ENCODE assay signal across 9 mouse cellular contexts in genomic region chr11:100713174-100713573, GRCm38 (mm10). TPM values are rescaled to one million over a fixed set of nuclear protein-coding genes. Genes with fewer than 3 reads are reported as not detected.
DNase-seq lines count a peak whose midpoint lies in the region; ATAC-seq and TF ChIP-seq lines count a peak whose summit lies in the region.
"Had no signal": no experiment of that assay in that cellular context is flagged by ENCODE, and none has a peak within 500 bp of the region (broad histone marks: within the 10 kb centered on the region; RNA-seq: fewer than 3 reads in every experiment).

No protein-coding gene starts in this region.

- peak overlapping the region; percentile 97 for H3K4me2 ChIP-seq in liver, embryonic 13.5 days

- H3K9ac ChIP-seq in heart, adult 2 months (ENCODE audit: low read depth, low read length) = peak overlapping the region; percentile 63
- H3K9ac ChIP-seq in liver, embryonic 13.5 days = peak overlapping the region; percentile 72

- peaks cover 7% of the 10 kb centered on the region for H3K4me1 ChIP-seq in heart, adult 2 months (ENCODE audit: control insufficient read depth, insufficient read depth, low read length)
- peaks cover 22% of the 10 kb centered on the region for H3K4me1 ChIP-seq in thymus, adult 2 months (replicated peaks; ENCODE audit: control insufficient read depth, insufficient read depth, low read length)
- peaks cover 52% of the 10 kb centered on the region for H3K4me1 ChIP-seq in liver, embryonic 13.5 days (replicated peaks)

- no peaks in the 10 kb centered on the region for H3K79me2 ChIP-seq in heart, adult 2 months (replicated peaks; ENCODE audit: control insufficient read depth, insufficient read depth, low read length)

- no peak for ATAC-seq in liver, embryonic 13.5 days (ENCODE audit: low read depth)
- no peak for ATAC-seq in megakaryocyte-erythroid progenitor cell, adult 5-6 weeks (replicated peaks; ENCODE audit: low FRiP score, low TSS enrichment, poor library complexity, severe bottlenecking)

- no peak for TF ChIP-seq POLR2A in heart, adult 2 months (IDR thresholded peaks at IDR 0.05; ENCODE audit: insufficient read depth, low read depth, low read length)
- TF ChIP-seq POLR2A in thymus, adult 2 months (IDR thresholded peaks at IDR 0.05; ENCODE audit: control insufficient read depth, extremely low read depth, insufficient read depth, low read length, poor library complexity) = no peak

- intact Hi-C loops in heart, adult 2 months (cut with DNase I) = loop anchor here (10.0 kb wide), 1 partner anchor 462 kb away; the partner anchor contains the start of genes Ccr10, Cntnap1 and Plekhh3

- no peak for DNase-seq in heart, adult 2 months
- no peak for DNase-seq in heart, adult 8-10 months (ENCODE audit: low spot score)
- no peak for DNase-seq in thymus, adult 2 months
- no peak for DNase-seq in thymus, postnatal 0 days (ENCODE audit: low spot score)
- no peak for DNase-seq in liver, embryonic 13.5 days
- no peak for DNase-seq in adrenal gland, adult 18-20 months (ENCODE audit: low spot score in 2 of 2)
- DNase-seq in spleen, adult 18-20 months = no peak
- DNase-seq: cerebellum, adult 11-12 months had no signal

- H3K36me3 ChIP-seq in heart, adult 2 months (ENCODE audit: control insufficient read depth, insufficient read depth, low read length) = no peaks in the 10 kb centered on the region
- H3K36me3 ChIP-seq in thymus, adult 2 months (ENCODE audit: control insufficient read depth, insufficient read depth, low read length) = peaks cover 24% of the 10 kb centered on the region
- H3K36me3 ChIP-seq in liver, embryonic 13.5 days = peaks cover 62% of the 10 kb centered on the region

- peak overlapping the region; percentile 89 for H3K27ac ChIP-seq in heart, adult 2 months
- peak overlapping the region; percentile 62 for H3K27ac ChIP-seq in thymus, adult 2 months (ENCODE audit: control insufficient read depth, insufficient read depth, low read length)
- H3K27ac ChIP-seq in liver, embryonic 13.5 days = peak overlapping the region; percentile 87

- H3K27me3 ChIP-seq in heart, adult 2 months (ENCODE audit: control insufficient read depth, insufficient read depth, low read length) = no peaks in the 10 kb centered on the region
- no peaks in the 10 kb centered on the region for H3K27me3 ChIP-seq in thymus, adult 2 months (ENCODE audit: control insufficient read depth, insufficient read depth, low read length)
- H3K27me3 ChIP-seq in liver, embryonic 13.5 days = no peaks in the 10 kb centered on the region

- H3K9me3 ChIP-seq in liver, embryonic 13.5 days (replicated peaks) = no peaks in the 10 kb centered on the region

- peak overlapping the region; percentile 53 for H3K4me3 ChIP-seq in heart, adult 2 months
- H3K4me3 ChIP-seq in thymus, adult 2 months (ENCODE audit: control insufficient read depth, insufficient read depth, low read length) = peak overlapping the region; percentile 66
- H3K4me3 ChIP-seq in liver, embryonic 13.5 days (replicated peaks) = peak overlapping the region; percentile 54; the same call in 1 of the 2 replicates

- TF ChIP-seq CTCF in heart, adult 2 months (IDR thresholded peaks at IDR 0.05) = no peak
- TF ChIP-seq CTCF in thymus, adult 2 months (IDR thresholded peaks at IDR 0.05; ENCODE audit: borderline replicate concordance, control insufficient read depth, extremely low read depth, insufficient read depth, low read length, poor library complexity) = no peak

- TF ChIP-seq EP300 in heart, adult 2 months (IDR thresholded peaks at IDR 0.05; ENCODE audit: insufficient read depth, low read depth, low read length) = no peak

- WGBS in heart, adult 2 months = 75% methylated on average over 4 of the region's 4 CpGs
- 53% methylated on average over 4 of the region's 4 CpGs for WGBS in thymus, adult 2 months
- 39% methylated on average over 4 of the region's 4 CpGs for WGBS in liver, embryonic 13.5 days (ENCODE audit: insufficient replicate concordance)

RNA-seq across cellular contexts. Expression of gene Hspb9, which starts 0.5 kb away (rescaled TPM):
- not detected for total RNA-seq in heart, adult 2 months (2021)
- 0.50 and 0.62 TPM in 2 replicates for polyA plus RNA-seq in heart, adult 2 months (2012; rRNA removed)
- total RNA-seq in heart, adult 8-10 months (2022) = under 1 TPM in 1 of 4 experiments, not detected in 3; 0.37 TPM
- polyA plus RNA-seq in thymus, adult 2 months (2012; rRNA removed) = 0.24 and 0.31 TPM in 2 replicates
- 0.18 TPM in 1 of 2 replicates, not detected in the other for polyA plus RNA-seq in thymus, postnatal 0 days (2015; fragmentation: Nextera tagmentation; extraction: Ambion mirVana)
- polyA plus RNA-seq in liver, embryonic 13.5 days (2015; fragmentation: Nextera tagmentation; extraction: Ambion mirVana) = 0.17 and 0.43 TPM in 2 replicates
- total RNA-seq in adrenal gland, adult 18-20 months (2021) = not detected
- total RNA-seq in megakaryocyte-erythroid progenitor cell, adult 5-6 weeks (2014; fragmentation: Nextera tagmentation) = not detected in 2 replicates
- not detected in 2 replicates for total RNA-seq in megakaryocyte-erythroid progenitor cell, adult 5-6 weeks (2017)

RNA-seq across cellular contexts. Expression of gene Kat2a, which starts 0.9 kb away (rescaled TPM):
- 10 to 100 TPM; 13.1 to 14.0 TPM for total RNA-seq in heart, adult 2 months (2021)
- 18.9 and 21.7 TPM in 2 replicates for polyA plus RNA-seq in heart, adult 2 months (2012; rRNA removed)
- total RNA-seq in heart, adult 8-10 months (2022) = 10 to 100 TPM; 12.3 to 14.0 (median 13.1) TPM
- polyA plus RNA-seq in thymus, adult 2 months (2012; rRNA removed) = 56.4 and 58.1 TPM in 2 replicates
- polyA plus RNA-seq in thymus, postnatal 0 days (2015; fragmentation: Nextera tagmentation; extraction: Ambion mirVana) = 33.2 and 39.3 TPM in 2 replicates
- 20.9 and 23.8 TPM in 2 replicates for polyA plus RNA-seq in liver, embryonic 13.5 days (2015; fragmentation: Nextera tagmentation; extraction: Ambion mirVana)
- 10 to 100 TPM; 32.0 to 43.8 TPM for total RNA-seq in adrenal gland, adult 18-20 months (2021)
- 60.8 and 61.6 TPM in 2 replicates for total RNA-seq in megakaryocyte-erythroid progenitor cell, adult 5-6 weeks (2014; fragmentation: Nextera tagmentation)
- total RNA-seq in megakaryocyte-erythroid progenitor cell, adult 5-6 weeks (2017) = 15.2 and 30.5 TPM in 2 replicates

RNA-seq across cellular contexts. Expression of gene Dhx58, which starts 9.1 kb away (rescaled TPM):
- under 1 TPM; 0.55 to 0.70 TPM for total RNA-seq in heart, adult 2 months (2021)
- polyA plus RNA-seq in heart, adult 2 months (2012; rRNA removed) = 2.8 and 3.0 TPM in 2 replicates
- total RNA-seq in heart, adult 8-10 months (2022) = 1 to 10 TPM in 1 of 4 experiments, under 1 TPM in 3; 0.38 to 1.1 (median 0.78) TPM
- polyA plus RNA-seq in thymus, adult 2 months (2012; rRNA removed) = 24.2 and 27.3 TPM in 2 replicates
- polyA plus RNA-seq in thymus, postnatal 0 days (2015; fragmentation: Nextera tagmentation; extraction: Ambion mirVana) = 10.2 and 10.7 TPM in 2 replicates
- 1.6 and 1.7 TPM in 2 replicates for polyA plus RNA-seq in liver, embryonic 13.5 days (2015; fragmentation: Nextera tagmentation; extraction: Ambion mirVana)
- 10 to 100 TPM; 33.1 to 33.4 TPM for total RNA-seq in adrenal gland, adult 18-20 months (2021)
- total RNA-seq in megakaryocyte-erythroid progenitor cell, adult 5-6 weeks (2014; fragmentation: Nextera tagmentation) = 14.2 and 16.4 TPM in 2 replicates
- 11.8 and 12.9 TPM in 2 replicates for total RNA-seq in megakaryocyte-erythroid progenitor cell, adult 5-6 weeks (2017)

RNA-seq across cellular contexts. Expression of gene Zfp385c, which starts 20.9 kb away (rescaled TPM):
- under 1 TPM; 0.34 to 0.48 TPM for total RNA-seq in heart, adult 2 months (2021)
- 0.59 and 0.61 TPM in 2 replicates for polyA plus RNA-seq in heart, adult 2 months (2012; rRNA removed)
- total RNA-seq in heart, adult 8-10 months (2022) = under 1 TPM; 0.09 to 0.53 (median 0.28) TPM
- 0.32 and 0.55 TPM in 2 replicates for polyA plus RNA-seq in thymus, adult 2 months (2012; rRNA removed)
- 0.12 TPM in 1 of 2 replicates, not detected in the other for polyA plus RNA-seq in thymus, postnatal 0 days (2015; fragmentation: Nextera tagmentation; extraction: Ambion mirVana)
- polyA plus RNA-seq in liver, embryonic 13.5 days (2015; fragmentation: Nextera tagmentation; extraction: Ambion mirVana) = not detected in 2 replicates
- under 1 TPM; 0.10 to 0.16 TPM for total RNA-seq in adrenal gland, adult 18-20 months (2021)
- total RNA-seq in megakaryocyte-erythroid progenitor cell, adult 5-6 weeks (2014; fragmentation: Nextera tagmentation) = not detected in 2 replicates
- total RNA-seq in megakaryocyte-erythroid progenitor cell, adult 5-6 weeks (2017) = not detected in 2 replicates

RNA-seq across cellular contexts. Expression of gene Rab5c, which starts 24.8 kb away (rescaled TPM):
- total RNA-seq in heart, adult 2 months (2021) = 10 to 100 TPM; 53.0 to 56.3 TPM
- 69.3 and 97.8 TPM in 2 replicates for polyA plus RNA-seq in heart, adult 2 months (2012; rRNA removed)
- 10 to 100 TPM; 47.1 to 62.6 (median 51.0) TPM for total RNA-seq in heart, adult 8-10 months (2022)
- 290 and 304 TPM in 2 replicates for polyA plus RNA-seq in thymus, adult 2 months (2012; rRNA removed)
- 35.8 and 38.6 TPM in 2 replicates for polyA plus RNA-seq in thymus, postnatal 0 days (2015; fragmentation: Nextera tagmentation; extraction: Ambion mirVana)
- 18.8 and 20.5 TPM in 2 replicates for polyA plus RNA-seq in liver, embryonic 13.5 days (2015; fragmentation: Nextera tagmentation; extraction: Ambion mirVana)
- 100 to 1,000 TPM; 189 TPM for total RNA-seq in adrenal gland, adult 18-20 months (2021)
- 77.5 and 147 TPM in 2 replicates for total RNA-seq in megakaryocyte-erythroid progenitor cell, adult 5-6 weeks (2014; fragmentation: Nextera tagmentation)
- 81.5 and 95.4 TPM in 2 replicates for total RNA-seq in megakaryocyte-erythroid progenitor cell, adult 5-6 weeks (2017)

Comparison
In these comparisons a context has a peak if more than half of its experiments do, and no peak if none do; other contexts are left out.
1. RNA of gene Dhx58, which starts 9.1 kb away (total RNA-seq): 33.1 to 33.4 TPM in adrenal gland, adult 18-20 months and 11.8 to 16.4 TPM in megakaryocyte-erythroid progenitor cell, adult 5-6 weeks; 0.38 to 1.1 TPM in heart, adult 8-10 months and 0.55 to 0.70 TPM in heart, adult 2 months; every median in the first group is over 4 times any median in the second.
2. Peak in every context shown above with its lines, with median percentiles within 50 percentile points of each other: H3K27ac ChIP-seq and H3K4me3 ChIP-seq.